Mouse (Mus musculus): ENCODE results near the gene Gsx1.

The Gsx1 gene

GRCm38 (mm10) chr5:147207852-147208251 is 19.4 kb downstream of the Gsx1 start:
- no peak for DNase-seq

- no peak for DNase-seq
These were observed 20.0 kb downstream of the Gsx1 start for GRCm38 (mm10) chr5:147208471-147208870.

DNA sequence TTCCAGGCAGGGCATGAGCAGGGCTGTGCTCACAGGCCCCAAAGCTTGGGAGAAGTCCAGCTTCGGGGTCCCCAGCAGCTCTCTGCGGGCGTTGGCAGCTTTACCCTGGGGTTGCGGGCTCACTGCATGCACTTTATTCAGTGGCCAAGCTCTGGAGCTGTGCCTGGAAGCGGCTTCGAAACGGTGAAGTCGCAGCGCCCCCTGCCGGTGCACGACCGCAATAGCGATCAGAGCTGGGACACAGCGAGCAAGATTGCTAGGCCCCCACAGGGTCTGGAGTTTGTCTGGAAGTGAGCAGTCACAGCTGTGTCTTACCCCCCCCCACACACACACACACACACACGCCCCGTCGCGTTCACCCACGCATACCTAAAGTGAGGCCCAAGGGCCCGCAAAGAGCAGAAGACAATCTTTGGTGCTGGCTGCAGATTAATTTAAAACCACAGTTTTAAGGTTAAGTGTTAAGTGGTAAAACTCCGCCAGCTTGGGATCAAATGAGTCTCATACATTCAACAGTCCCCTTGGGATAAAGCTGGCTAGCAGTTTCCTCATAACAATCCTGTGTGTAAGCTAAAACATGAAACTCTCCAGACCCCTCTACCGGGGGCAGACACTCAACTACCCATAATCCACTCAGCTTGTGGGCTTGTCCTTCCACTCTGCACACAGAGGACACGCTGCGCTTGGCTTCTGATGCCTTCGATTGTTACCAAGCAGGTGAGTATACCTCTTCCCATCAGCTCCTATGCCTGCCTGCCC is 39.0 kb downstream of the Gsx1 start:
- DNase-seq: peak; percentile 86

- no peak for DNase-seq
These were observed 47.2 kb downstream of the Gsx1 start for GRCm38 (mm10) chr5:147235406-147236309.
